Mouse (Mus musculus): ENCODE data around the gene Akr1b8. TPM values are rescaled to one million over a fixed set of nuclear protein-coding genes. Genes with fewer than 3 reads are reported as not detected.
A peak's percentile ranks its signal among the peaks of the same experiment; 100 is the strongest.
"Not testable (repeated sequence)": the region's sequence is repeated elsewhere in the genome, so short reads cannot be mapped to it uniquely, and the experiment has no call there.

The Akr1b8 gene
- total RNA-seq, 1 experiment from 2014 or later: not detected

DNA sequence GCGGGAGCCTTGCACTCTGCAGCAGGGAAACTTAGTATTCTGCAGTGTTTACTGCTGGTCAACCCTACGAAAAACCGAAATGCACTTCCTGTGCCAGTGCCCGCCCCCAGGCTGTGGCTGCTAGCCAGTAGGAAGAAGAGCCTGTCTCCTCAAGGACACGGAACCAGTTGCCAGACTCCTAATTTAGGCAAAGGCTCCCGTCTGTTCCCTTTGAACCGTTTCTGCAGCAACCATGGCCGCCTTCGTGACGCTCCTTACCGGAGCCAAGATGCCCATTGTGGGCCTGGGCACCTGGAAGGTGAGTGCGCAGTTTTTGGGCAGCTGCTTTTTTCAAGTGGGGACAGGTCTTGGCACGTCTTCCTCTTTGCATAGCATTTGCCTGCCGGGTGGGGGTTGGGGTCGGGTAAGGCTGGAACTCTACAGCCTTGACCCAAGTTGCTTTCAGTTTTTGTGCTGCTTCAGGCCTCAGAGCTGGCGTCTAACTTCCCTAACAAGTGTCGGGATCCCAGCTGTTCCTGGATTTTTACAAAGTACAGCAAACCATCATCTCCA is 30.3 kb downstream of the Akr1b8 start, which contains the start of gene Akr1b10:
TSS of gene Akr1b10 (plus strand) at position 109 of the 552 bp plus-strand sequence.
- ATAC-seq (replicated peaks in 1 of 2; ENCODE audit: insufficient read depth in 1 of 2, low FRiP score in 2 of 2, low TSS enrichment in 1 of 2, low read depth in 1 of 2, poor library complexity in 2 of 2, severe bottlenecking in 2 of 2): peak; percentile 88 to 90

DNA sequence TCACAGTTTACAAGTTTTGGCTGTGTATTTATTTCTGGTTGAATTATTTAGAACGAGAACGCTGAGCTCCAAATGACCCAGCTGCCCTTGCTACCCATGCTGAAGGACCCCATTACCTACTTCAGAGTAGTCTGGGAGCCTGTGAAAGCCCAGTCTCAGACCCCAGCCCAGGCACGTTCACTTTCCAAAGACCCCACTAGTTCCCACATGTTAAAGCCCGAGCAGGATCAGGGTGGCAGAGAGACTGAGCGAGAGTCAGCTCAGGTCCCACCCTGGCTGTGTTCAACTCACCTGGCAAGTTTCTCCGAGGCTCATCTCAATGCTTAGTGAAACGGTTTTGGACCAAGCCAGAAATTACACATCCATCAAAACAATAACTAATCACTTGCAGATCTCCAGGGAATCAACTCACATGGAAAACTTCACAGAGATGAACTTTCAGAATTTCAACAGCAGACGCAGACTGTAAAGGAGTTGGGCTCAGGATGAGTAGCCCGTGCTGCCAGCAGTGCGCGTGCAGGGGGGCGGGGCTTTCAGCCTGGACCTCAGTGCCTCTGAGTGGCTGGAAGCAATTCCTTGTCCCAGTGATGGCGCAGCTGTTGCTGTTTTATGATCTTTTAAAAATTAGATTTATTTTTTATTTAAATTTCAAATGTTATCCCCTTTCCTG is 30.9 kb downstream of the Akr1b8 start:
- ATAC-seq (replicated peaks in 1 of 2; ENCODE audit: insufficient read depth in 1 of 2, low FRiP score in 2 of 2, low TSS enrichment in 1 of 2, low read depth in 1 of 2, poor library complexity in 2 of 2, severe bottlenecking in 2 of 2): peak; percentile 6 to 63; a peak in 3 of 4 replicates

DNA sequence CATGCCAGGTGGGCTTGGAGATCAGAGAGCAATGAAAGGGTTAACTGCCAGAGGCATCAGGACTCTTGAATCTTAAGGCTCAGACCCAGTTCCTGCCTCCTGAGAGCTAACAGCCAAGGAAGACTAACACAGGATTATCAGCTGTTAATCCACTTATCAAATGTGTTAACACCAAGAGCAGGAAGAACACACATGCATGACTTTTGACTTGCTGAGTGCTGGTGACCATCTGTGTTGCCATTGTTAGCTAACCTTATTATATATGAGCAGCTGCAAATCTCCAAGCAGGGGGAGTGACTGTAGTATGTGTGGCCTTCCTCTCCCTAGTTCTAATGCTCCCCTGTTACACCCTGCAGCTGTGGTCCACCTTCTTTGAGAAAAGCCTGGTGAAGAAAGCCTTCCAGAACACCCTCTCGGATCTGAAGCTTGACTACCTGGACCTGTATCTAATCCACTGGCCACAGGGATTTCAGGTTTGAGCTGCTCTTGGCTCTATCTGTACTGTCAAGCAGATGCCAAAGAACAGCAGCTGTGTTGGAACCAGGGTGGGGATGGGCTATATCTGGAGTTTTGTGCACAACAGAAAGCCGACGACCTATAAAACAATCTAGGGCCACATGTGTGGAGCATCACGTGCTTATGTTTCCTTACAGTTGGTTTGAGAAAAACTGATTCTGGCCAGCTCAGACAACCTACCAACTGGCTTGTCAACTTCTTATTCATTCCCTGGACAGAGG is 34.7 kb downstream of the Akr1b8 start:
- ATAC-seq (replicated peaks in 1 of 2; ENCODE audit: insufficient read depth in 1 of 2, low FRiP score in 2 of 2, low TSS enrichment in 1 of 2, low read depth in 1 of 2, poor library complexity in 2 of 2, severe bottlenecking in 2 of 2): no peak

DNA sequence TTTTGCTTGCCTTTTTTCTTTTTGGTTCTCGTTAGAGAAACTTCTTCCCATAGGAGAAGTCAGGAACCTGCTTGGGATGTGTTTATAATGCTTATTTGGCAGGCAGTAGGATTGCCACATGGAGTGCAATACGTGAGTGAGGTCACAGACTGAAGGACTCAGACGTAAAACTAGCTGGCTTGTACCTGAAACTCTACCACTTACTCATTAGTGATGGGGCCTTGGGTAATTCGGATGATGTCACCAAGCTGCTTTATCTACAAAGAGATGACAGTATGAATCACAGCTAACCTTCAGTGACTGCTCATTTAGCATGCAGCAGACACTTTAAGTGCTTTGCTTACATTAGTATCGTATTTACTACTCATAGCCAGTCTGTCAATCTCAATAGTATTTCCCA is 42.0 kb downstream of the Akr1b8 start:
- ATAC-seq (replicated peaks in 1 of 2; ENCODE audit: insufficient read depth in 1 of 2, low FRiP score in 2 of 2, low TSS enrichment in 1 of 2, low read depth in 1 of 2, poor library complexity in 2 of 2, severe bottlenecking in 2 of 2): no peak

DNA sequence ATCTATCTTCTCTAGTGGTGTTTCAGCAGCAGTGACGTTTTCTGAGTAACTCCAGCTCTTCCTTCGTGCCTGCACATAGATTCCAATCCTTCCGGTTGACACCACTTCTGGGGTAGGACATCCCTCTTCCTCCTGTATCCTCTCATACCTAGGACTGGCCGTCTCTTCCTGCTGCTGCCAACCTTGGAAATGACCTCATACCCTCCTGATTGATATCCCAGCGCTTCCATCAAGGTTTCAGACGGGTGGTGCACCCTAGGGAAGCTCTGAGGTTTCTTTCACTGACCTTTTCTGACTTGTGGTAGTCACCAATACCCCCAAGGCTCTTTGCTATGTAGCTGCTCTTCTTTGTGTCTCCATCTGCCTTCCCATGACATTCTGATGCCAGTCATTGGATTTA is 44.5 kb downstream of the Akr1b8 start:
- no peak for ATAC-seq (replicated peaks in 1 of 2; ENCODE audit: insufficient read depth in 1 of 2, low FRiP score in 2 of 2, low TSS enrichment in 1 of 2, low read depth in 1 of 2, poor library complexity in 2 of 2, severe bottlenecking in 2 of 2)

DNA sequence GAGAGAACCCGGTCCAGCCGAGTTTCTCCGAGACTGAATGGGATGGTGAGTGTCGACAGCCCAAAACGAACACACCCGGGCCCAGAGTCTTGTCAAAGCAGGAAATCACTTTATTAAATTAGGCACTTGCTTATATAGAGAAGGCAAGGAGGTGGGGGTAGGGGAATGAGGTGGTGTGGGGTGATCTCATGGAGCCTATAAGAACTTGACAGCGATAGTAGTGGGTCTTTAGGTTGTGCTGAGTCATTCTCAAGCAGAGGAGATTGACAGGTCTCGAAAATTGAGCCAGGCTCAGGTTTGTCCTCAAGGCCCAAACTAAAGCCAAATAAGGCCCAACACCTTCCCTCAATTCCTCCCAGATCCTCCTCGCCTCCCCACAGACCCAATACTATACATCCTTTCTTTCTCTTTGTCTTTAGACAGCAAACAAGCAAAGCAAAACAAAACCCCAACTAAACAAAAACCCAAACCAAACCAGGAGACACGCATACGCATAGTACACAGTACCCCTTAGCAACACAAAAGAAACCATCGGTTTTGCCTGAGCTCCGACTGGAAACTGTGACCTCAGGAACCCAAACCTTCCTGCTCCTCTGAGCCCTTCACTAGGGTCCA is 45.8 kb downstream of the Akr1b8 start:
- ATAC-seq (replicated peaks in 1 of 2; ENCODE audit: insufficient read depth in 1 of 2, low FRiP score in 2 of 2, low TSS enrichment in 1 of 2, low read depth in 1 of 2, poor library complexity in 2 of 2, severe bottlenecking in 2 of 2): no peak

DNA sequence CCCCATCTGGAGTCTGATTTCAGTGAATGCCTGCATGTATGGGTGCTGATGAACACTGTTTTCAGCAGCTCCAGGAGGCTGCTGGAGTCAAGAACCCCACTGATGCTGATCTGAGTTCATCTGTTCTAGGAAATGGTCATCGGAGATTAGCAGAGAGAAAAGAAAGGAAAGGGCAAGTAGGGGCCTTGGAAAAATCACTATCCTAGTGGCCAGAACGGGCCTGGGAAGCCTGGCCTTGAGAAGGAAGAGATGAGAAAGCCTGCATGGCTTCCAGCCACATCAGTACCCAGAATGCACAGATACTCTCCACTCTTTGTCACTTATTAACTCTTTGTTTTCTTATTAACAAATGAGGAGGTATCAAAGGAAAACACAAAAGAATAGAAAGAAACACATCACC is 46.8 kb downstream of the Akr1b8 start:
- no peak for ATAC-seq (replicated peaks in 1 of 2; ENCODE audit: insufficient read depth in 1 of 2, low FRiP score in 2 of 2, low TSS enrichment in 1 of 2, low read depth in 1 of 2, poor library complexity in 2 of 2, severe bottlenecking in 2 of 2)

DNA sequence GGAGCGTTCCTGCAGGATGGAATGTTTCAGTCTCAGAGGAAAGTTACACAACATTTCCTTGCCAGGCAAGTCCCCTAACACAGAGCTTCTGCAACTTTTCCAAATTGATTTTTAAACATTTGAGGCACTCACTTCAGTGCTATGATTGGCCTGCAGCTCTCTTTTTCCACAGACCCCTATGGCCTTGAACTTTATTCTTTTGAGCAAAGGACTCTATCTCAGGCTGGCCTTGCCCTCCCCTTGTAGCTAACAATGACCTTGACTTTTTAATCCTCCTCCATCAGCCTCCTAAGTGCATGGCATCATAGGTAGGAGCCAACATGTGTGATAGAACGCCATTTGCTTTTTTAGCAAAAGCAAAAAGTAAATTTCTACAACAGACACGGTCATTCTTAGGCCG is 52.8 kb downstream of the Akr1b8 start:
- ATAC-seq (replicated peaks in 1 of 2; ENCODE audit: insufficient read depth in 1 of 2, low FRiP score in 2 of 2, low TSS enrichment in 1 of 2, low read depth in 1 of 2, poor library complexity in 2 of 2, severe bottlenecking in 2 of 2): no peak

DNA sequence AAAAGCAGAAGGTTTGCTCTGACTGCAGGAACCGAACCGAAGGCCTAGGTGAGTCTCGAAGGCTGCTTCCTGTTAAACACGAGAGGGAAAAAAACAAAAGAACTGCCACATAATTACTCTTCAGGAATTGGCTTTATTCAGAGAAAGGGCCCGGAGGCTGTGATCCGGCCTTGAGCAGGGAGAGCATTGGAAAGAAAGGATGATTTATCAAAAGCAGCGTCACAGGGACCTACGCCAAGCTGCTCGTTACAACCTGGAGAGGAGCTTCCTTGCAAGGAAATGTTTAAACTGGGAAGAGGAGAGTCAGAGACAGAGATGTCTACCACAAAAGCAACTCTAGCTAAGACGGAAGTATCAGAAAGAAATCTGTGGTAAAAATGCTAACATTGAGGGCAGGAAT is 53.5 kb downstream of the Akr1b8 start:
- no peak for ATAC-seq (replicated peaks in 1 of 2; ENCODE audit: insufficient read depth in 1 of 2, low FRiP score in 2 of 2, low TSS enrichment in 1 of 2, low read depth in 1 of 2, poor library complexity in 2 of 2, severe bottlenecking in 2 of 2)

DNA sequence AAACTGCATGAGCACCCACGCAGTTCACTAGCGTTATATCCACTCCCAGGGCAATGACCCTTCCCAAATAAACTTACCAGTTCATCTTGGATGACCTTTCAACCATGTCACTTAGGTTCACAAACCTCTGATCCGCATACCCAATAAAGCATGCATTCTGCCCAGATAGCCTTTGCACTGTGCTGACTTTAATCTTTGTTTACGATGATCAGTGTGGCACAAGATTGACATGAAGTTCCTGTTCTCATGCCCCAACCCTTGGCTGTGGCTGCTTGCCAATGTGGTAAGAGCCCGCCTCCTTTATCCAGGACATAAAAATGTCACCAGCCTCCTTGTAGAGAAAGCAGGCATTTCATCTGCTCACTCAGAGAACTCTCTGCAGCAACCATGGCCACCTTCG is 58.1 kb downstream of the Akr1b8 start, which contains the start of gene Akr1b7:
TSS of gene Akr1b7 (plus strand) at position 312 of the 400 bp plus-strand sequence.
- ATAC-seq (replicated peaks in 1 of 2; ENCODE audit: insufficient read depth in 1 of 2, low FRiP score in 2 of 2, low TSS enrichment in 1 of 2, low read depth in 1 of 2, poor library complexity in 2 of 2, severe bottlenecking in 2 of 2): peak; percentile 46 to 53

DNA sequence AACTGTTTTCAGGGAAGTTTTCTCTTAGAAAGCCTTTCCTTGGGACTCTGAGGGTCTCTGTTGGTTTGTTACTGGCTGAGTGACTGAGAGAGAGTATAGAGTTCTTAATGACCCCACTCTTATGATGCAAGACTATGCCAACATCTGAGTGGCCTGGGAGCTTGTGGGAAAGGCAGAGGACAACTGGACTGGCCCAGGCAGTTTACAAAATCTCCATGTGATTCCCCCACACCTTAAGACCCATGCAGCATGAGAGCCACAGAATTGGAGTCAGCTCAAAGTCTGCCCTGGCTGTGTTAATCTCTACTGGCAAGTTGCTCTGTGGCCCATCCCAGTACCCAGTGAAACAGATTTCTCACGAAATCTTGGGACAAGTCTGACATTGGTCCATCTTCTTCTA is 58.8 kb downstream of the Akr1b8 start:
- ATAC-seq (replicated peaks in 1 of 2; ENCODE audit: insufficient read depth in 1 of 2, low FRiP score in 2 of 2, low TSS enrichment in 1 of 2, low read depth in 1 of 2, poor library complexity in 2 of 2, severe bottlenecking in 2 of 2): no peak

DNA sequence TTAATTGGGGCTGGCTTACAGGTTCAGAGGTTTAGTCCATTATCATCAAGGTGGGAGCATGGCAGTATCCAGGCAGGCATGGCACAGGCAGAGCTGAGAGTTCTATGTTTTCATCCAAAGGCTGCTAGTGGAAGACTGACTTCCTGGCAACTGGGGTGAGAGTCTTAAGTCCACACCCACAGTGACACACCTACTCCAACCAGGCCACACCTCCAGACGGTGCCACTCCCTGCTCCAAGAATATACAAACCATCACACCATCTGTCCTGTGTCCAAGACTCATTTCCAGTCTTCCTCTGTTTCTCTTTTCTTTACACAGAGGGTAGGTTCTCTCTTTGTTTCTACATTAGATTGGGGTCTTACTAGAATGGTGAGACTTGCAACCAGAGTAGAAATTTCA is 59.5 kb downstream of the Akr1b8 start:
- ATAC-seq (replicated peaks in 1 of 2; ENCODE audit: insufficient read depth in 1 of 2, low FRiP score in 2 of 2, low TSS enrichment in 1 of 2, low read depth in 1 of 2, poor library complexity in 2 of 2, severe bottlenecking in 2 of 2): not testable (repeated sequence)

DNA sequence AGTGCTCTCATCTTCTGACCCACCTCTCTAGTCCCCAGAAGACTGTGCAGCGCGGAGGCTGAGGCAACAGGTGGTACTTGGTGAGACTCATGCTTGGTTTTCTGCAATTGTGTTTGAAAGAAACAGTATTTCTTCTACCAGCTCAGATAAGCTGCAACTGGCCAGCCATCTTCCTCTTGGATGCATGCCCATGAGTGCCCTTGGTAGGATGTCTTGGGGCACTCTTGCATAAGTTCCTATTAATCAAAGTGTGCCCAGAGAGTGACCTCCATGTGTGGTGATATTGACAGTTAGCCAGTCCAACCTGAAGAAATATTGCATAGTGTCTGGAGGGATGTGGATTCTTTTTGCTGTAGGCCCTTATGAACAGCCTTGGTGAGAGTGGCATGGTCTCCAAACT is 62.6 kb downstream of the Akr1b8 start:
- ATAC-seq (replicated peaks in 1 of 2; ENCODE audit: insufficient read depth in 1 of 2, low FRiP score in 2 of 2, low TSS enrichment in 1 of 2, low read depth in 1 of 2, poor library complexity in 2 of 2, severe bottlenecking in 2 of 2): no peak

Other genes with a start within 250 kb of the Akr1b8 start
- 31.8 and 32.2 TPM in 2 replicates for gene Slc35b4, start 177.0 kb upstream of the Akr1b8 start, total RNA-seq (2017)
- gene Akr1b3, start 36.6 kb upstream of the Akr1b8 start, total RNA-seq (2017): 101 and 135 TPM in 2 replicates
- gene Akr1b10, start 30.1 kb downstream of the Akr1b8 start, total RNA-seq (2017): 40.2 and 53.3 TPM in 2 replicates
- gene Akr1b7, start 58.2 kb downstream of the Akr1b8 start, total RNA-seq (2017): not detected in 2 replicates
- 21.1 and 35.0 TPM in 2 replicates for gene Bpgm, start 122.1 kb downstream of the Akr1b8 start, total RNA-seq (2017)
- 0.65 TPM in 1 of 2 replicates, not detected in the other for gene Cald1, start 244.4 kb downstream of the Akr1b8 start, total RNA-seq (2017)